Mouse (Mus musculus) gastrocnemius, postnatal 25 days (tissue): Measurements from ENCODE around the gene S100a1. TPM values are rescaled to one million over a fixed set of nuclear protein-coding genes. Genes with fewer than 3 reads are reported as not detected.
A peak's percentile ranks its signal among the peaks of the same experiment; 100 is the strongest.

Experiments
- DNase-seq: peaks from one replicate; pipeline ENCODE4 v3.0.0; 2022
- long read RNA-seq, 2 experiments: library from polyadenylated mRNA; stranded (forward); transcript quantifications; one replicate each; pipeline ENCODE4 v2.0.0; 2021
- total RNA-seq, 2 experiments: library from RNA; stranded (reverse); gene quantifications; 1 replicate in 1 of 2; 2 replicates in 1 of 2; pipeline ENCODE4 v1.2.3; 2021

Gene S100a1
- 100 to 1,000 TPM; 112 to 150 TPM for total RNA-seq
- long read RNA-seq, experiment 1, transcript S100a1-201 (3 exons, 677 nt), result major isoform, 332 of 354 reads
- long read RNA-seq, experiment 1, partial matches to known transcripts, result 12 of 354 reads
- long read RNA-seq, experiment 1, other reads (novel, unspliced or antisense), result 9 of 354 reads
- long read RNA-seq, experiment 2, transcript S100a1-201 (3 exons, 677 nt), result major isoform, 246 of 260 reads
- long read RNA-seq, experiment 2, partial matches to known transcripts, result 6 of 260 reads
- long read RNA-seq, experiment 2, other reads (novel, unspliced or antisense), result 6 of 260 reads

DNA sequence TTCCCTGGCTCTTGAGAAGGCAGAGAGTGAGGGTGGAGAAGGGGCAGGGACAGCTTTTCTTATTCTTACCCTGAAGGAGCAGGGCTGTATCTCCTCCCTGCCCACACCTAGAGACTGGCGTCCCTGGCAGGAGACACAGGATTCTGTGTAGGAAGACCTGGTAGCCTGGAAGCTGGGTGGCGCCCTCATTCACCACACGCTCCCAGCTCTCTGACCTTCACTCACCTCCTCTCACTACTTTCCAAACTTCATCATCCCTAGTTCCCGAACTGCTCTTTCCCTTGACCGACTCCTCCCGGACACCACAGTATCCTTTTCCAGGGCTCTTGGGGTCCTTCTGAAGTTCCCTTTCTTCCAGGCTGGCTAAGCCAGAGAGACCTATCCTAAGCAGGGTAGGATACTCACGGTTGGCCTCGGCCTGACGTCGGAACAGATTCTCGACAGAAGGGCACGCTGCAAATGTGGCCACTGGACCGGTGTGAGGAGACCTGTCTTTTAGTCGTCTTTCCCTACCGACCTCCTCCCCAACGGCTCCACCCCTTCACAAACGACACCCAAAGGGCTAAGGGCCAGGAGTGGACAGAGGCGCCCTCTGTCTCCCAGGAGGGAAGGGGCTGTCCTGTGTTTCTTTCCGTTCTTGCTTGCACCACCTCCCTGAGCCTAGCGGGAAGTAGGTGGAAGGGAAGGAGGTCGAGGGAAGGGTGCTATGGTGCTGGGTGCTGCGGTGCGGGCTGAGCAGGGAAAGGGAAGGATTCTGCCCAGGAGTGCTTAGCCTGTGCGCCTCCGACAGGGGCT, at the start of gene S100a1, which contains the start of gene S100a13:
TSS of gene S100a1 (minus strand) at position 597 of the 795 bp plus-strand sequence.
TSS of gene S100a13 (plus strand) at position 640 of the 795 bp plus-strand sequence.
- peak; percentile 78 for DNase-seq

DNA sequence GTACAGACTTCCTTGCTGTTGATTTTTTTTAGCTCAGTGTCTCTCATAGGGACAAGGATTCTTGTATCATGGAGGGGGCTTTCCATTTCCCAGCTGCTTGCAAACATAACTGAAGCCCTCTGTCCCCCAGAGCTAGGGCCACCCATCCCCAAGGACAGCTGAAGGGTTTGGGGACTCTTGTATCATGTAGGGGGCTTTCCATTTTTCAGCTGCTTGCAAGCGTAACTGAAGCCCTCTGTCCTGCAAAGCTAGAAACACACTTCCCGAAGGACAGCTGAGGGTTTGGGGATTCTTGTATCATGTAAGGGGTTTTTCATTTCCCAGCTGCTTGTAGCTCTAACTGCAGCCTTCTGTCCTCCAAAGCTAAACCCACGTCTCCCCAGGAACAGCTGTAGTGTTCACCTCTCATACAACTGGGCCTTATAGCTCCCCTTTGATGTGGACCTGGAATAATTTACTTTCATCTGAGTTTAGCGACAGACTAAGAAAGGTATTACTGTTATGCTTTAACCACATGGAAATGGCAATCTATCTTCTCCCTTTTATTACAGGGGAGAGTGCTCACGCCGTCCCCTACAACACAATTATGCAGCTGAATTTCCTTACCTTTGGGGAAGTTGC, 45.9 kb upstream of the S100a1 start, which contains the start of gene S100a3:
TSS of gene S100a3 (plus strand) at position 571 of the 621 bp plus-strand sequence.
- no peak for DNase-seq

DNA sequence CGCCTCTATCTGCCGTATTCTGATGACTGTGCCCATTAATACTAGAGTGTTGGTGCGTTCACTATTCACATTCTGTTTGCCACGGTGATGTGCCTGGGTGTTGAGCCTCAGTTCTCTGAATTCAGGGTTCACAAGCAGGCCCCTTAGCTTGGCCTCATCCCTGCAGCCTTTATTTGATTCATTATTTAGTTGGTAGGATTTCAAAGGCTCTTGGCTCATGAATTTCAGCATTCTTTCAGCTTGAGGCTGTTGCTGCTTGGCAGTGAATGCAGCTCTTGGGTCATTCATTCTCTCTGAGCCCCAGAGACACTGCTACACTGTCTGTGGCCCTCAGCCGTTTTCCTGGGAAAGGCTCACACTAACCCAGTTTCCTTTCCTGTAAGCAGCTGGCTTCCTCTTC, 41.8 kb upstream of the S100a1 start:
- DNase-seq, result peak; percentile 24

DNA sequence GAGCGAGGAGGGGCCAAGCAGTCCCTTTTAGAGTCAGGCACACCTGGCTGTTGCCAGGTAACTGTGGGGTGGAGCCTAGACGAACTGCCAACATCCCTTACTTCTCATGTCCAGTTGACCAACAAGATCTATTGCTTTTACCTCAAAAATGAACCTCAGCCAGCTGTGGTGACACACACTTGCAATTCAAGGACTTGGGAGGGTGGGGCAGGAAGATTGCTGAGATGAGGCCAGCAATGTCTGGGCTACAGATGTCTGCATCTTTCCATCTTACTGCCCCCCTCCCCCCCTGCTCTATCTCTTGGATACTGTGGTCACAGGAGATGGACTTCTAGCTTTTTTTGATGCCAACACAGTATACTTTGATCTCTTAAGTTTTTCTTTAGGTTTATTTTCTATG, 38.0 kb upstream of the S100a1 start:
- no peak for DNase-seq

DNA sequence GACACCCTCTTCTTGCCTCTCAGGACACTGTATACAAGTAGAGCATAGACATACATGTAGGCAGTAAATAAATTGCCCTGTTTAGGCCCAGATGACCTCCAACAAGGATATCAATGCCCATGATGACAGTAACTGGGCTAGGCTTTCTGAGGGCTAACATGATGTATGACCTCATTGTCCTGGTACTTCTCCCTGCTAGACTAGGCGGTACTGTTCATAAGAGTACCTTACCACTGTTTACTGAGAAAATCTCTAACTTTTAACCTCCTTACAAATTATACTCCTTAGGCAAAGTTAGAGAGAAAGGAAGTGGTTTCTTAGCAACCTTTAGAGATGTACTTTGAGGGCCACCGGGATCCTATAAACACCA, 36.2 kb upstream of the S100a1 start:
- no peak for DNase-seq

DNA sequence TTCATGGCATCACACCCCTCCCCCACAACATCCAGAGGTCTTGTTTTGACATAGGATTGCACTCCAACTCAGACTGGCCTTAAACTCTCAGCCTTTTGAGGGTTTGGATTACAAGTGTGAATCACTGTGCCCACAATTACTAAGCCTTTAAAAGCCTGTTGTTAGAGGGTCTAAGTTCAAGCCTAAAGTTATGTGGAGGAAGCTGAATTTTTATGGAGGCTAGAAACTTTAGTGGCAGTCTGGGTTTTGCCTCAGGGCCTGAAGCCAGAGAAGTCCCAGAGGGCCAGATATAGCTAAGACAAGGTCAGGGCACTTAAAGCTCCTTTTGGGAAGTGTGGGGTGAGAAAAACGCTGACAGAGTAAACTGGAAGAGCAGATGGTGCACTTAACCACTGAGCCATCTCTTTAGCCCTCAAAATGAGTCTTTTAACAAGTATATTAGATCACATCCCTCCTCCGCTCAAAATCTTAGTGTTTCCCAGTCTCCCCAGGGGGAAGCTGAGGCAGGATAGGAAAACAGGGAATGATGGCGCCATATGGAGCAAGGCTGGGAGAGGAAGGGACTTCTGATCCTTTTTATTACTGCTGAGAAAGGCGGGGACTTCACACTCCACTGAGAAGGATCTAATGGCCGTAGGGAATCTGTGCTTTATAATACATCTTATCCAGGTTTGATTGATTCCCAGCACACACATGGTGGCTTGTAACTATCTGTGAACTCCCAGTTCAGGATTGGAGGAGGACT, 35.7 kb upstream of the S100a1 start:
- DNase-seq, result no peak

DNA sequence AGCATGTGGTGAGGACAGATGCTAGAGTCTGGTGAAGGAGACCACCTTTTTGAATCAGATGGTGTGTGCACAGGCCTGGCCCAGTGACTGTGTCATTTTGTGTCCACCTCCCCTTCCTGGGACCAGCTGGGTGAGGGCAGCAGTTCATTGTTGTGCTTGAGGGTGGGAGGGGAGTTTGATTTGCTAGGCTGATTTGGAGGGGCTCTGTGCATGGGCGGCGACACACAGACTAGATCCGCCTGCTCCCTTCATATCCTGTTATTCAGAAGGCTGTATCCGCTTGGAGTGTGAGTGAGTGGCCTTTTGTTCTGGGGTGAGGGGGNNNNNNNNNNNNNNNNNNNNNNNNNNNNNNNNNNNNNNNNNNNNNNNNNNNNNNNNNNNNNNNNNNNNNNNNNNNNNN, 26.7 kb upstream of the S100a1 start:
- DNase-seq, result peak; percentile 24

DNA sequence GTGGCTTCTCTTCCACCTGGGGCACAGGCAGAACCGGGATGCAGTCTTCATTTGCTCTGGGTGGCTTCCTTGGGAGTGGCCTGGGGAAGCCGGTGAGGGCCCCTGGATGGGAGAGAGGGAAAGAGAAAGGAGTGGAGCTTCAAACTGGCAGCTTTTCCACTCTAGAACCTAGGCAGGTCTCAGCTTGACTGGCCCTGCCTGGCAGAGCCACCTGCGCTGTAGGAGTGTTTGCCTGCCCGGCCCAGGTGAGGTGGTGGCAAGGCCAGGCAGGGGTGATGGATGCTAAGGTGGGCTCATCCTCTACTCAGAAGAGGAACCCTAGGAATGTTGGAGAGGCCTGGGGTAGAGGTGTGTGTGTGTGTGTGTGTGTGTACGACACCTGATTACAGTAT, 23.7 kb upstream of the S100a1 start:
- DNase-seq, result no peak

DNA sequence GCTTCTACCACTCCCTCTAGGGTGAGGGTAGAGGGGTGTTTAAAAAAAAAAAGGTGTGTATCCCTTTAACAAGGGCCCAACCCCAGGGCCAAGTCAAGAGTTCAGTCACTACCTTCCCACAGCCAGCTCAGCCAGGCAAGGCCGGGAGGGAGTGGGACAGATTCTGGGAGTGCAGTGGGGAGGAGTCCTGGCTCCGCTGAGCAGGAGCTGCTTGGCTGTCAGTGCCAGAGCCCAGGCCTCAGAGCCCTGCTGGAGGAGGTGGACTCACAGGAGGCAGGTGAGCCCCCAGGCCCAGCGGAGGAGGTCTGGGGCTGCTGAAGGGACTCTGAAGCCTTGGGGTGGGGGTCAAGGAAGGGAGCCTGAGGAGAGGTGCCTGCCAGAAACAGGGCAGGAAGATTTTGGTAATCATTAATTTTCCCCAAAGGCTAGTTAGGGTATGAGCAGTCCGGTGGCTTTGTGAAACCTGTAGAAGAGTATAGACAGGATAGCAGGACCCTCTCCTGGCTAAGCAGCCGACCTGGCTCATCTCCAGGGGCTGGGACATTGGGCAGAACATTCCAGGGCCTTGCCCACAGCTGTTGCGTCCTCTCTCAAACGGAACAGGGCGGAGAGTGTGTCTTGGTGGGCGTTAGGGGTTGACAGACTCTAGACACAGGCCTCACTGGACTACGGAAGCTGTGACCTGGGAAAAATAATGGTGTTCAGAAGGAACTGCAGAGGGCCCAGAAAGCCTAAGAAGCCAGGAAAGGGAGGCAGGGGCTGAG, 23.1 kb upstream of the S100a1 start, which contains the start of gene S100a16:
TSS of gene S100a16 (plus strand) at position 114 of the 764 bp plus-strand sequence.
- DNase-seq, result peak; percentile 90

DNA sequence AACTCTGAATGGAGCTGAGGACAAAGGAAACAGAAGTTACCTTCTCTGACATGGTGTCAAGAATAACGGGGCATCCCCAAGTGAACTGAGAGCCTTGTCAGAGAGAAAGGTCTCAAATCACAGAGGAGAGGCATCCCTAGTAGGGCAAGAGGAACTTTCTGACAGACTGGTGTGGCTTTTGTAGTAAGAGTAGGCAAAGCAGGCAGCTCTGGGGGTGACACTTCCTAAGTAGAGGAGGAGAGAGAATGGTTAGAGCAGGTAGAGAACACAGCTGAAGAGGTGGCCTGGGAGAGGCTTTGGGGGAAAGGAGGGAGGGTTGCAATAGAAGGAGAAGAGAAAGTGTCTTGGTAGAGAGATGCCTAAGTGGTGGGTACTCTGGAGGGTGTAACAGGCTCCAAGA, 21.3 kb upstream of the S100a1 start:
- DNase-seq, result no peak

DNA sequence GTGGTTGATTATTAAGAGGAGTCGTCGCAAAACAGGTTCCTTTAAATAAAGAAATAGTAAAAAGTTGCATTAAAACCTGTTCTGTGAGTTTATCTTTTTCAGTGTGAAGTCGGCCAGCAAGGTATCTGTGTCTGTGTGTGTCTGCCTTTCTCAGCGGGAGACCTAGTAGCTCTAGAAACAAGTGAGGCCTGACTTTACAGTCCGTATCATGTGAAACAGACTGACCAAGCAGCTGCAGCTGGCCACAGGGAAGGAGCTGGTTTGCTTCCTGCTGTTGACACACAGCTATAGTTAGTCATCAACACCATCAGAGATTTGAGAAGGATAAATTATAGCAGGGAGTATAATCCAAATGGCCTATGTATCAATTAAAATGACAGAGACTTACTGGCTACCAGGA, 17.5 kb upstream of the S100a1 start:
- no peak for DNase-seq

DNA sequence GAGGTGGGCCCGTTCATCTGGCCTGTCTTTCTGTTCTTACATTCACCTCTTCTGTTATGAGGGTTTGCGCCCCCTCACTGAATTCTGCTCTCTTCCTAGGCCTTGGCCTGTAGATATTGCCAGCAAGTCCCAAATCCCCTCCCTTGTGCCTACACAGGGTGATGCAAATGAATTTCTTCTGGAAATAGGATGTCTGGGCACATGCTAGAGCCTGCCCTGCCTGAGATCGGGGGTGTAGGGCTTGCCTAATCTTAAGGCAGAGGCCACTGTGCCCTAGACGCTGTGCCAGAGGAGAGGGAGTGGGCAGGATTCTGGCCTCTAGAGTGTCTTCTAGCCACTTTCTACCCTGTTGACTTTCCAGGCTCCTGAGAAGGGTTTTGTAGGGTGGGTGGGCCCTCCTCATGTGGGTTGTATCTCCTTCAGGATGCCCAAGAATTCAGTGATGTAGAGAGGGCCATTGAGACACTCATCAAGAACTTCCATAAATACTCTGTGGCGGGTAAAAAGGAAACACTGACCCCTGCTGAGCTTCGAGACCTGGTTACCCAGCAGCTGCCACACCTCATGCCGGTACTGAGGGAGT, 13.2 kb upstream of the S100a1 start:
- DNase-seq, result no peak

DNA sequence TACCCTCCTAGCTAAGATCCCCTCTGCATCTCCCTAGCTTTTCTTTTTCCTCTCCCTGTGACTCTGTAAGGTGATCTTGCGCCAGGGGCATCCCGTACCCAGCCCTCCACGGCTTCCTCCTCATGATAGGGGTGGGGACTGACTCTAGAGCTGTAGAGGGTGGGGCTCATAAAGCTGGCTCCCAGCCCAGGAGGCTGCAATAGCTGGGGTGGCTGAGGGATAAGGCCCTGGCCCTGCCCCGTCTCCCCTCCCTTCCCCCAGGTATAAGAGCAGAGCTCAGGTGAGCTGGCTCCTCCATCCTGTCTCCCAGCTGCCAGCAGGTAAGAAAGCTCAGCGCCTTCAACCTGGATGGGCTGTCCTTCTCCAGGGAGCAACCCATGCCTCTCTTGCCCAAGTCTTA, 12.4 kb upstream of the S100a1 start, which contains the start of gene S100a14:
TSS of gene S100a14 (plus strand) at position 277 of the 400 bp plus-strand sequence.
- no peak for DNase-seq

DNA sequence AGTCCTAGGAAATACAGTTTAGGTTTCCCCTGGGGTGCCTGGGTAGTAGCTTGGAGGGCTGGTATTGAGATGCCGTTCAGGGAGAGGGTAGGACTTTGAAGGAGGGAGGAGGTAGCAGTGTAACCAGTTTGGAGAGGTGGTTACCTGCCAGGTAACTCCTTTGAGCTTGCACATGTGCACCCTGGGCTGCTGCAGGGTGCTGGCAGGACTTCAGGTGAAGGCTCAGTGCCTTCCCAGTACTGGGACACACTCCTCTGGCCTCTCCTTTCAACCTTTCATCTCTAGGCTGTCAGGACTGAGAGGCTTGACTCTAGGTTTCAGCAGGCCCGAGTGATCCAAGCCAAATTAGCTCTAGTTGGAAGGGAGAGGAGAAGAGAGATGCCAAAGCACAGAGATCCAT, 11.9 kb upstream of the S100a1 start:
- no peak for DNase-seq

DNA sequence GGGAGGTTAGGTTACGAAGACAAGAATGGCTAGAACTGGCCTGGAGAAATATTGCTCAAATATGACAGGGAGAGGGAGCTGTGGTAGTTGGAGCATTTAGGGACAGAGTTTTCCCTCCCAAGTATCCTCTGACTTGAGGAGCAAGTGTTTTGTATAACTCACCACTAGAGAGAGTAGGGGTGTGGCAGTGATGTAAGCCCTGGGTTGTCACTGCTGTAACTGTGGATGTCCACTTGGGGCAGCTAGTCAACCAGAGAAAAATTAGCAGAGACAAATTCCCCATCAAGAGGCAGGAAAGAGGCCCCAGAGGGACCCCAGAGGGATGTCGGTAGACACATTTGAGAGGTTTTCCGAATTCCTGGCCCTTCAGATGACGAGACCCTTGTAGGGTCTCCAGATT, 11.2 kb upstream of the S100a1 start:
- DNase-seq, result peak; percentile 48

DNA sequence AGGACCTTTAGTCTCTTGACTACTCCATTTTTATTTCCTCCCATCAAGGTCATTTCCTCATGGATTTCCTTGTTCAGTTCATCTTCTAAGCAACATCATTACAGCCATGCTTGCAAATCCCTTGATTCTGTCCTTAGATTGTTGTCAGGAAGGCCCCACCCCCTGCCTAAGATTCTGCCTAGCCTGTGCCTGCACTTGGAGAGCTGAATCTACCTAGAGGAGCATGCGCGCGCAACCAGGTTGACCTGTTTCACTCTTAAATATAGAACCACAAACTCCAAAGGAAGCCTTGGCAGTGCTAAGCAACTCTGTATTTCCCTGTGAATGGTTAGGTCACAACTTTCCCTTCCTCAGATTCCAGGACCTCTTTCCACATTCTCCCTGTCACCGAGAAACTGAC, 3.5 kb upstream of the S100a1 start:
- no peak for DNase-seq

DNA sequence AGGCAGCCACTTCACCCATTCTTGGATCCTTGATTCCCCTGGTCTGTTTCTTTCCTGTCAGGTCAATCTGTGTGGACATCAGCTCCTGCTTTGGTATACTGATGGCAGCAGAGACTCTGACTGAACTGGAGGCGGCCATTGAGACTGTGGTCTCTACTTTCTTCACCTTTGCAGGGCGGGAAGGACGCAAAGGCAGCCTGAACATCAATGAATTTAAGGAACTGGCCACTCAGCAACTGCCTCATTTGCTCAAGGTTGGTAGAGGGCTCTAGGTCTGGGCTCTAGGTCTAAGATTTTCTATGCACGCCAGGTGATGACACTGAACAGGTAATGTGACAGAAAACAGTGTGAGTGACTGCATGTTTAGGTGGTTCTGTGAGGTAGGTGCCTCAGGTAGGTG, 1.6 kb upstream of the S100a1 start:
- DNase-seq, result no peak

DNA sequence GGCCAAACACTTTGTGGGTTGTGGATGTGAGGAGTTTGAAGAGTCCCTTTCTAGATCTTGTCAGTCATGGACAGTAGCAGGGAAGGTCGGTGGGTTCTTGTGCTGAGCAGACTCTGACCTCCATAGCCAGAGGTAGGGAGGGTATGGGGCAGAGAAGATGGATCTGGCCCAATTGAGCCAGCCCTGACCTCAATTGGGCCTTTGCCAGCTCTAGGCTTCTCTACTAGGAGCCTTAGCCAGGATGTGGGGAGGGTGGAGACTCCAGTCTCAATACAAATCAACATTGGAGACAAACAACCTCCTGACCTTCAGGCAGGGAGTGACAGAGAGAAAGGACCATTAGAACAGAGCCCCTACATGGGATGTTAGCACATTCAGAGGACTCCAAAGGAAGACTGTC, 1.1 kb upstream of the S100a1 start:
- DNase-seq, result peak; percentile 34

DNA sequence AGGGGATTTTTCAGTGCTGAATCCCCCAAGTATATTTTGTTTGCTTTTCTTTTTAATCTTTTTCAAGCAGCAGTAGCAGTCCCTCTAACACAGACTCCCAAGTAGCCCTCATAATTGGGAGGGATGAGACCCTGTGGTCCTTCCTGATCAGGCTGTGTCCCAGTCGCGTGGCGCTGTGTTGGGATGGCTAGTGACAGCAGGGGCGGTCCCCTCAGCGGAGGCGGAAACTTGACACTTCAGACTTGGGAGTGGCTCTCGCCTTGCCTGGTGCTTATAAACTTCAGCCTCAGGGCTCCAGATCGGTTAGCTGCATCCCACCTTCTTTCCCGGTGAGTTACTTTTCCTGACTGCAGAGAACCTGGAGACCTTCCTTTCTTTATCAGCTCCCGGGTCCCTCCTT, 499 bp upstream of the S100a1 start:
- DNase-seq, result peak; percentile 65

DNA sequence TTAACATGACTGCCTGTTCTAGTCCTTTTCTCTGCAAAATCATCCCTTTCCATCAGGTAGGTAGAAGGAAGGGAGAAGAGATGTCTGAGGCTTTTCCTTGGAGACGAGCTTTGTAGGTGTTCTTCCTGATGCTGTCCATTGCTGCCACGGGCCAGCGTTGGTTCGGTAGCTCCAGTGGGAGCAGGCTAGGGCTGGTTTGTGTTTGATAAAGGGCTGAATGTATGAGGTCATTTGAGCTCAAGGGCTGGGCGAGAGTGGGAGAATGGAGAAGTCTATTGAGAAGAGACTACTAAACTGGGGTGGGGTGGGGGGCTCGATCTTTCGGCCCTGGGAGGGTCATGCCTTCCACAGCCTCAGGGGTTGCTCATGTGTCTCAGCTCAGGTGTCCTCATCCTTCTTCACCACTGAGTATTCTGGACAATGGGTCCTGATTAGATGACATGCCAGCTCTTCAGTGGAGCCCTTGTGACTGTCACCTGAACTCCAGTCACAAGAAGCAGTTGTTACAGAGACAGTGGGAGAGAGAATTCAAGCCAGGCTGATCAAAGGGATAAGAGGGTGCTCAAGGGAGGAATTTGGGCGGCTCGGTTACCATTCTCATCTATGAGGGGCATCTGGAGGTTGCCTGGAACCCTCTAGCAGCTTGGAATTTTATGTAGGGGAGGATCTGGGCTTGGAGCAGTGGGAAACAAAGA, 1.1 kb downstream of the S100a1 start:
- no peak for DNase-seq
